Mouse (Mus musculus): Measurements from ENCODE around the gene Efr3b.

- no peak for TF ChIP-seq CTCF (conservative IDR thresholded peaks at IDR 0.05; ENCODE audit: low read length)
- TF ChIP-seq NANOG (IDR thresholded peaks at IDR 0.05; ENCODE audit: borderline replicate concordance, low read length): no peak
- no peak for TF ChIP-seq POU5F1 (IDR thresholded peaks at IDR 0.05; ENCODE audit: borderline replicate concordance, low read length)
These were observed 96.7 kb downstream of the Efr3b start for GRCm38 (mm10) chr12:3942026-3942425.
